Mouse (Mus musculus) kidney, adult 2 months (tissue): ENCODE results near the gene Ralgapa2.

Experiments
- CTCF ChIP-seq: fragments of 200-500 bp; conservative IDR thresholded peaks from 2 replicates; pipeline ENCODE4 v1.5.1; 2011; ENCODE audit warnings: low read depth, mild to moderate bottlenecking, control low read depth, low read length, moderate library complexity, mixed read lengths; ENCODE audit not compliant: insufficient read depth, insufficient read length
- POLR2A ChIP-seq: fragments of 200-500 bp; IDR thresholded peaks from one replicate; pipeline ENCODE4 v1.6.1; 2011; ENCODE audit warnings: low read depth, low read length, control low read depth

DNA sequence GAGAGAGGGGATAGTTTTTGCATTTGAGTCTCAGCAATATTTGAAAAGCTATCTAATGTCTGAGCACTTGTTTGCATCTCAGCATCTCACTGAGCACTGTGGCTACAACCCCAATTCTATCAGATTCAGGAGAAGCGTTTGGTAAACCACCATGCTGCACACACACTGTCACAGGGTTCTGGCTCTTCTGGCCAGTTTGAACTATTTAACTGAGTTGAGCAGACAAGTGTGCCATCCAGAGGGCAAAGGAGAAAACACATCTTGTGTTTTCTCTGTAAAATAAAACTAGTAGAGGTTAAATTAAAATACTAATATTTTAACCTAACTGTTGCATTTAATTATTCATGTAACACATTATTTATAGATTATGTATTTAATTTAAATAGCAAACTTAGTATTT is 127.6 kb downstream of the Ralgapa2 start:
- 0 out of 2 replicates have a peak, but pooled peaks have one; percentile 10 for TF ChIP-seq CTCF
- TF ChIP-seq POLR2A: no peak
